Mouse (Mus musculus): ENCODE data around the gene Stat2. TPM values are rescaled to one million over a fixed set of nuclear protein-coding genes. Genes with fewer than 3 reads are reported as not detected.
"Not testable (repeated sequence)": the region's sequence is repeated elsewhere in the genome, so short reads cannot be mapped to it uniquely, and the experiment has no call there.

Stat2 gene
- polyA plus RNA-seq, 1 experiment from 2014 or later, result 13.8 TPM

DNA sequence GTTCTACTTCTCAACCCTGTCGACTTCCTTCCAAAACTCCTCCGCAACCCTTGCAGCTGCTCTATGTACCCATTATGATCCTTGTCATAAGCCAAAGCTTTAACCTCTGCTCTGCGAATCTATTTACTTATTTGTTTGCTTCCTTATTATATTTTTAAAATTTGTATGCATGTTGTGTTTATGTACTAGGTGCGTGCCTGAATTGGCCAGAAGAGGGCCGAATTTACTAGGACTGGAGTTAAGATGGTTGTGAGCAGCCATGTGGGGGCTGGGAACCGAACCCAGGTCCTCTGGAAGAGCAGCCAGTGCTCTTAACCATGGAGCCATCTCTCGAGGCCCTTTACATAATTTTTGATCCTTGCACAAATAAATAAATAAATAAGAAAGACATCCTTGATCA, 507 bp downstream of the Stat2 start:
- Histone ChIP-seq H3K9ac (peak overlapping the region; percentile 70), H3K9me3 (ENCODE audit: low read depth, low read length) (no peaks in the 10 kb centered on the region), H3K4me2 (peak overlapping the region; percentile 77), H3K4me3 (ENCODE audit: low read depth, low read length) (peak overlapping the region; percentile 78), H3K27ac (ENCODE audit: low read depth) (peak overlapping the region; percentile 50; the same call in 1 of the 2 replicates), H3K36me3 (ENCODE audit: insufficient read depth) (no peaks in the 10 kb centered on the region), H3K4me1 (ENCODE audit: insufficient read depth) (no peaks in the 10 kb centered on the region), H3K27me3 (ENCODE audit: insufficient read depth, low read length) (no peaks in the 10 kb centered on the region)
- WGBS, result 36% methylated on average over 7 of the region's 7 CpGs
- peak; percentile 27; the same call in 1 of the 2 replicates for TF ChIP-seq CTCF (IDR thresholded peaks at IDR 0.05; ENCODE audit: low read depth)
- DNase-seq (no peak), ATAC-seq (ENCODE audit: insufficient read depth) (no peak)

DNA sequence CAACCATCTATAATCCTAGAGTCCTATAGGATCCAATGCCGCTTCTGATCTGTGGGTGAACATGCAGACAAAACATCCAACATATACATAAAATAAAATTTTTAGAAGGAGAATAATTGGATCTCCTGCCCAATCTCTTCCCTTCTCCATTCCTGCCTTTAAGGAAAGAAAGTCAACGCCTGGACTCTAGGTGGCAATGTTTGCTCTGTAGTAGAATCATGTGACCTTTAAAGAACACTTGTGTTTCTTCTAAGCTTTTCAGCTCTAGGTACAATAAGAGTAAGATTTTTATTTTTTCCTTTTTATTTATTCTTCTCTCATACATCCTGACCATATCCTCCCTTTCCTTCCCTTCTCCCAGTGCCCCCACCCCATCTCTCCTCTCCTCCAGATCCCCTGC, 1.5 kb downstream of the Stat2 start:
- ATAC-seq (ENCODE audit: insufficient read depth), result no peak

DNA sequence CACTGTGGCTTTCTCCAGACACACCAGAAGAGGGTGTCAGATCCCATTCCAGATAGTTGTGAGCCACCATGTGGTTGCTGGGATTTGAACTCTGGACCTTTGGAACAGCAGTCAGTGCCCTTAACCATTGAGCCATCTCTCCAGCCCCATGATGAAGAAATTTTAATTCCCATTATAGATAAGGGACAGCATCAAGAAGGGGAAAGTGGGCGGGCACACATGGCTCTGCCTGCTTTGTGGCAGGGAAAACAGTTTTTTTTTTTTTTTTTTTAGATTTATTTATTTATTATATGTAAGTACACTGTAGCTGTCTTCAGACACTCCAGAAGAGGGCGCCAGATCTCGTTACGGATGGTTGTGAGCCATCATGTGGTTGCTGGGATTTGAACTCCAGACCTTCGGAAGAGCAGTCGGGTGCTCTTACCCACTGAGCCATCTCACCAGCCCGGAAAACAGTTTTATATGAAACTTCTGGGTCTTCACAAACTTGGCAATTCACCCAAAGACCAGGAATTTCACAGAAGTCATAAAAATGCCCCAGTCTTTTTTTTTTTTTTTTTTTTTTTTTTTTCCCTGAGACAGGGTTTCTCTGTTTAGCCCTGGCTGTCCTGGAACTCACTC, 2.6 kb downstream of the Stat2 start:
- WGBS, result 89% methylated on average over 4 of the region's 7 CpGs
- not testable (repeated sequence) for H3K27ac ChIP-seq (ENCODE audit: low read depth); H3K4me2 ChIP-seq; H3K4me1 ChIP-seq (ENCODE audit: insufficient read depth); H3K4me3 ChIP-seq (ENCODE audit: low read depth, low read length); DNase-seq; ATAC-seq (ENCODE audit: insufficient read depth); H3K9me3 ChIP-seq (ENCODE audit: low read depth, low read length); H3K36me3 ChIP-seq (ENCODE audit: insufficient read depth); H3K27me3 ChIP-seq (ENCODE audit: insufficient read depth, low read length); H3K9ac ChIP-seq

More for the DNA sequence above, 1.5 kb downstream of the Stat2 start:
- WGBS, result 56% methylated on average over 2 of the region's 2 CpGs
- Histone ChIP-seq H3K27me3 (ENCODE audit: insufficient read depth, low read length) (no peaks in the 10 kb centered on the region), H3K4me1 (ENCODE audit: insufficient read depth) (no peaks in the 10 kb centered on the region), H3K27ac (ENCODE audit: low read depth) (no peak overlapping the region), H3K4me2 (no peak overlapping the region), H3K36me3 (ENCODE audit: insufficient read depth) (peaks cover 4% of the 10 kb centered on the region; the same call in 1 of the 2 replicates), H3K9ac (no peak overlapping the region), H3K9me3 (ENCODE audit: low read depth, low read length) (no peaks in the 10 kb centered on the region), H3K4me3 (ENCODE audit: low read depth, low read length) (no peak overlapping the region)
- peak; percentile 10; the same call in 1 of the 2 replicates for TF ChIP-seq CTCF (IDR thresholded peaks at IDR 0.05; ENCODE audit: low read depth)
- DNase-seq, result peak; percentile 35

DNA sequence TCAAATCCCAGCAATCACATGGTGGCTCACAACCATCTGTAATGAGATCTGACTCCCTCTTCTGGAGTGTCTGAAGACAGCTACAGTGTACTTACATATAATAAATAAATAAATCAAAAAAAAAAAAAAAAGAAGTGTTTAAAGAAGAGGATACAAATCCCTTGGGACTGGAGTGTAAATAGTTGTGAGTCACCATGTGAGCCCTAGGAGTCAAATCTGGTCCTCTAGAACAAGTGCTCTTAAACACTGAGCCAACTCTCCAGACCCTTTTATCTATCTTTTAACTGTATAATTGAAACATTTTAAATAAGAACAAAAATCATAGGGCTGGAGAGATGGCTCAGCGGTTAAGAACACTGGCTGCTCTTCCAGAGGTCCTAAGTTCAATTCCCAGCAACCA, 5.0 kb downstream of the Stat2 start:
- not testable (repeated sequence) for H3K4me3 ChIP-seq (ENCODE audit: low read depth, low read length); H3K9me3 ChIP-seq (ENCODE audit: low read depth, low read length); H3K27me3 ChIP-seq (ENCODE audit: insufficient read depth, low read length); H3K27ac ChIP-seq (ENCODE audit: low read depth); DNase-seq; ATAC-seq (ENCODE audit: insufficient read depth); H3K4me2 ChIP-seq; H3K9ac ChIP-seq; H3K4me1 ChIP-seq (ENCODE audit: insufficient read depth)
- peaks cover 25% of the 10 kb centered on the region for H3K36me3 ChIP-seq (ENCODE audit: insufficient read depth)
- 87% methylated on average over 1 of the region's 1 CpGs for WGBS

DNA sequence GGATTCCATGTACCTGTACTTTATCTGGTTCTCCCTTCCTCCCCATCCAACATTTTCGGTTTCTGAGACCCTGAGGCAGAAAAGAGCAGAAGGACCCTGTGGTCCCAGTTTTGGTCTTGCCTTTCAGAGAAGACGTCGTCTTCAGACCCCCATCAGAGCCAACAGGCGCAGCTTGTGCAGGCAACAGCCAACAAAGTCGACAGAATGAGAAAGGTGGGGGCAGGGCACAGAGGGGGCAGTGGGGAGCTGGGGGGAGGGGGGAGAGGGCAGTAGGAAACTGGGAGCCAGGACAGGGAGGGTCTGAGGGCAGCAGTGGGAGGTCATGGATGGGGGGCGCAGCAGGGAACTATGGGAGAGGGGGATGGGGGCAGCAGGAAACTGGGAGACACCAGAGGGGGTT, 7.8 kb downstream of the Stat2 start:
- no peak overlapping the region for H3K27ac ChIP-seq (ENCODE audit: low read depth)
- H3K36me3 ChIP-seq (ENCODE audit: insufficient read depth), result peaks cover 53% of the 10 kb centered on the region
- H3K4me3 ChIP-seq (ENCODE audit: low read depth, low read length), result no peak overlapping the region
- WGBS, result 53% methylated on average over 6 of the region's 6 CpGs
- H3K9ac ChIP-seq, result no peak overlapping the region
- DNase-seq, result no peak
- no peaks in the 10 kb centered on the region for H3K4me1 ChIP-seq (ENCODE audit: insufficient read depth)
- H3K27me3 ChIP-seq (ENCODE audit: insufficient read depth, low read length), result no peaks in the 10 kb centered on the region
- H3K4me2 ChIP-seq, result no peak overlapping the region
- no peaks in the 10 kb centered on the region for H3K9me3 ChIP-seq (ENCODE audit: low read depth, low read length)
- peak; percentile 6; the same call in 1 of the 2 replicates for ATAC-seq (ENCODE audit: insufficient read depth)
- no peak for TF ChIP-seq CTCF (IDR thresholded peaks at IDR 0.05; ENCODE audit: low read depth)

DNA sequence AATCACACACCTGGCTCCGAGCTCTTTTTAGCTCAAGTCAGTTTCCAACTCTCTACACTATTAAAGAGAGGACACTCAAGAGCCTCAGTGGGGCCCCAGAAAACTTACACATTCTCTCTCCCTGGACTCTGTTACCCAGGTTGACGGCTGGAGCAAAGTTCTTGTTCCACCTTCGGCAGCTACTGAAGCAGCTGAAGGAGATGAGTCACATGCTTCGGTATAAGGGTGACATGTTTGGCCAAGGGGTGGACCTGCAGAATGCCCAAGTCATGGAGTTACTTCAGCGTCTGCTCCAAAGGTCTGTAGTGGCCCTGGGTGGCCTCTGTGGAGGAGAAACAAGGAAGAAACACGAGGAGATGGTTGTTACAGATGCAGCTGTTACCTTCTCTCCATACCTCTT, 10.6 kb downstream of the Stat2 start:
- peaks cover 74% of the 10 kb centered on the region for H3K36me3 ChIP-seq (ENCODE audit: insufficient read depth)
- no peak overlapping the region for H3K4me2 ChIP-seq
- WGBS, result 79% methylated on average over 6 of the region's 6 CpGs
- TF ChIP-seq CTCF (IDR thresholded peaks at IDR 0.05; ENCODE audit: low read depth), result no peak
- ATAC-seq (ENCODE audit: insufficient read depth) (no peak), DNase-seq (no peak)
- no peaks in the 10 kb centered on the region for H3K27me3 ChIP-seq (ENCODE audit: insufficient read depth, low read length)
- no peaks in the 10 kb centered on the region for H3K4me1 ChIP-seq (ENCODE audit: insufficient read depth)
- no peak overlapping the region for H3K4me3 ChIP-seq (ENCODE audit: low read depth, low read length)
- H3K9ac ChIP-seq, result no peak overlapping the region
- H3K9me3 ChIP-seq (ENCODE audit: low read depth, low read length), result no peaks in the 10 kb centered on the region
- no peak overlapping the region for H3K27ac ChIP-seq (ENCODE audit: low read depth)

DNA sequence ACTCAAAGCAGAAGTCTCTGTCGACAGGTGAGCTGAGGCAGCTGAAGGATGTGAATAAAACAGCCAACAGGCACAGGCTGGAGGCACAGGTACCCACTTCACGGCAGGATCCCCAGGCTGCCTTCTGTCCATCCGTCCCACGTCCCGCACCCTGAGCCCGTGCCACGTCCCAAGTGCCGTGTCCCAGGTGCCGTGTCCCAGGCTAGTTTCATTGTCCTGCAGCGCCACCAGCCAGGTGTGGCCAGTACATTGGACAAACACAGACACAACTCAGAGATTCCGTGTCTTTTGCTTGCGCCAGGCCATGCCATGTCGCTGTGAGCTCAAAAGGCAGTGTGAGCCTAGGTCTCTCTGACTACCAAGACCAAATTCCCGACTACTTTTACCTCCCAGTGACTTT, 11.3 kb downstream of the Stat2 start:
- Histone ChIP-seq H3K9ac (no peak overlapping the region), H3K27me3 (ENCODE audit: insufficient read depth, low read length) (no peaks in the 10 kb centered on the region), H3K27ac (ENCODE audit: low read depth) (no peak overlapping the region), H3K4me1 (ENCODE audit: insufficient read depth) (no peaks in the 10 kb centered on the region), H3K9me3 (ENCODE audit: low read depth, low read length) (no peaks in the 10 kb centered on the region), H3K4me3 (ENCODE audit: low read depth, low read length) (no peak overlapping the region), H3K36me3 (ENCODE audit: insufficient read depth) (peaks cover 75% of the 10 kb centered on the region), H3K4me2 (no peak overlapping the region)
- no peak for DNase-seq
- no peak for TF ChIP-seq CTCF (IDR thresholded peaks at IDR 0.05; ENCODE audit: low read depth)
- WGBS, result 83% methylated on average over 14 of the region's 14 CpGs
- ATAC-seq (ENCODE audit: insufficient read depth), result no peak

All from lung, embryonic 14.5 days (tissue).